Mouse (Mus musculus): Measurements from ENCODE around the gene Cdh13. TPM values are rescaled to one million over a fixed set of nuclear protein-coding genes. Genes with fewer than 3 reads are reported as not detected.
A peak's percentile ranks its signal among the peaks of the same experiment; 100 is the strongest.

Cdh13 gene
- total RNA-seq, 2 experiments from 2014 or later, result 68.9 to 69.9 TPM

DNA sequence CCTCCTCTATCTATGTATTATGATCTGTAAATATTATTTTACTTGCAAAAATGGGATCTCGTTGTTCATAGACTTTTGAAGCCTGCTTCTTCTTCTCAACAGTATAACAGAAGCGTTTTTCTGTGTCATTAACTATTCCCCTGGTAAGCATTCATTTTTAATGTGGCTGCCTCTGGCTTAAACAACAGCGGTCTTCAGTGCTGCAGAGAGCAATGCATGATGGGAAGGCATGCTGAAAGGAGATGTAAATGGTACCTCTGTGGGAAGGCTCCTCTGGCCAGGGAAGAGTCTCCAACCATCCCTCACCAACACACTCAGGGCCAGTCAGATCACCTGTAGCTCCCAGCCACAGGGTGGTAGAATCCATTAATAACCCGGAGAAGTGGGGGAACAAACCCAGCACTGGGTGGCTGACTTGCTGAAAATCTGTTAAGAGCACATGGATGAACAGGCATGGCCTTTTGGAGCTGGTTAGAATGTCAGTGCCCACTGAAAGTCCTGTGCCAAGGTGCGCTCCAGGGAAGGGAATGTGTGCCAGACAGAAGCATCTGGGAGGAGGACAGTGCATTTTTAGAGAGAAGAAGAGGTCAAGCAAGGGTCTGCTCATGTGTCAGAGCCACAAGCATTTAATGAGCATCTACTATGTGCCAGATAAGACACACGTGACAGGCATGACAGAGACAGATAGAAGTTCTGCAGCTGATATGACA lies 893.8 kb downstream of the Cdh13 start:
- DNase-seq (ENCODE audit: low spot score in 2 of 2), result no peak

DNA sequence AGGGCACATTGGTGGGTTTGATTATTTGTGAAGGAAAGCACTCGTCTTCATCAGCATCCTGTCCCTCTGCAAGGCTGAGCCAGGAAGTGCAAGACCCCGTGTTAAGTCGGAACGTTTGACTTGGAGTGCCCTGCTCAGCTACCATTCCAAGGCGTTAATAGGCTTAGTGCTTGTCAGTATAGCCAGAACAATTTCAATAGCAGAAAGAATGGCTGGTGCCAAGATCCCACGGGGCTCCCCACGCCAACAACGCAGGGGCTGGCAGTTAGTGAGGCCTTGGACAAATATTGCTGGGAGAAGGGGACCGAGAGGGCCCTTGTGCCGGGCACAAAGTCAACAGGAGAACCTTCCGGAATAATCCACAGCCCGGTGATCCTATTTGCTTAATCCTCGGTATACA lies 897.1 kb downstream of the Cdh13 start:
- no peak for DNase-seq (ENCODE audit: low spot score in 2 of 2)

DNA sequence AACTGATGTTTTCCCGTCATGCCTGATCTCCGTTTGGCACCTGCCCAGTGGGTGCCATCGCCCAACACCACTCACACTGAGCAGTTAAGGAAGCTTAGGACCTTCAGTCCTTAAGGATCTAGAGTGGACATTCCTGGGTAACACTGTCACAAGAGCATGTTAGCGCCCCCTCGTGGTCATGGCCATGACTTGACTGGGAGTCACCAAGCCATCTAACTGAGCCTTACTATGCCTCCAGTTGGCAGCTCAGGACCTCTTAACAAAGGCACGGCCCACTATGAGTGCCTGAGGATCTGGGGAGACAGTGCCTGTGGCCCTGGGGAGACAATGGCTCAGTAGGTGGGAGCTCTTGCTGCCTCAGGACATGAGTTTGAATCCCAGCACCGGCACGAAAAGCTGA lies 912.2 kb downstream of the Cdh13 start:
- peak in 1 of 2 experiments; percentile 43 for DNase-seq (ENCODE audit: low spot score in 2 of 2)

DNA sequence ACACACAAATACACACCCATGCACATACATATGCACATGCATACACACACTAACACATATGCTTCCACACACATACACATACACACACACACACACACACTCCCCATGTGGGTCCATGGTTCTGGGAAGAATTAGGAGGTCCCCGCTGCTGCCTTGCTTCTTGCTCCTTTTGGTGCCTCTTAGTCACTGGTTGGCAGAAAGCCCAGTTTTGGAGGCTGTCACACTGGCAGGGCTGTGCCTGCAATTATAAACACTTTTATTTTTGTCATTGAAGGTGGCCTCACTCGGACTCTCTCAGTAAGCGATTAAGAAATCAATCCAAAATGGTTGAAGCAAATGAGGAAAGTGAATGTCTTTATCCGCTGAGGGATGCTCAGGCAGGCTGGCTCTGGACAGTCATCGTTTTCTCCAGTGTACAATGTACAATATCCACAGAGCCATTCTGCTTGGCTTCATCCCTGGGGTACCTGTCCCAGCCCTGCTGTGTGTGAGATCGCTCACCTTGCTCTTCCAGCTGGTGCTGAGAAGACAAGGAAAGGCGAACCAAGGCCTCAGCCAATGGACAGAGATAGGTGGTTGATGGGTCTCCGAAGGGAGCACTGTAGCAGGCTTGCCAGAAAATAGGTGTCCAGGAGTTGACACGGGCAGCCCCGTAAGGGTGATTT lies 913.1 kb downstream of the Cdh13 start:
- DNase-seq (ENCODE audit: low spot score in 2 of 2), result peak; percentile 64 to 79

DNA sequence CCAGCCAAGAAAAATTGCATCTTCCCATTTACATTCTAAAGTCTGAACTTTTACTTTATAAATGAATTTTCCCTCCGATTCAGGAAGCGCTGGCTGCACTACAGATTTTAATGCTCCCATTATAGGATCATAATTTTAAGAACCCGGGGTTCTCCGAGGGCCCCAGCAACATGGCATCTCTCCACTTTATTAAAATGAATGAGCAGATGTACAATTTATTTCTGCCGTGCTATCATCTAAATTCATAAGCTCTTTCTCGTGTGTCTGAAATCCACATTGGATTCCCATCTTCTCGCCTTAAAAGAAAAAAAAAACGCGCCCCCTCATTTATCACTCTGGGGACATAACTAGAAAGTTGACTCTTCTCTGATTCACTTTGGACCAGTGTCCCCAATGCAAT lies 925.0 kb downstream of the Cdh13 start:
- no peak for DNase-seq (ENCODE audit: low spot score in 2 of 2)

DNA sequence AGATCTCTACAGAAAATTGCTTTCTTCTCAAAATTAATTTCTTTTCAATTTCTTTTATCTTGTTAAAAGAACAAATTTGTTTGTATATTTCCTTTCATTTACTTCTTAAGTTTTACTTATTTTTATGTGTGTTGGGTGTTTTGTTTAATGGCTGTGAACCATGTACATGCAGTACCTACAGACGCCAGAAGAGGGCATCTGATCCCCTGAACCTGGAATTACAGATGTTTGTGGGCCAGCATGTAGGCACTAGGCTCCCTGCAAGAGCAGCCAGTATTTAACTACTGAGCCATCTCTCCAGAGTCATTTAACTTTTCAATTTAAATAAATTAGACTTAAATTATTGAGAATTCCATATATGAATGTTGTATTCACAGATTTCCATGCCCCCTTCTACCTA lies 941.0 kb downstream of the Cdh13 start:
- peak; percentile 23 to 59 for DNase-seq (ENCODE audit: low spot score in 2 of 2)

DNA sequence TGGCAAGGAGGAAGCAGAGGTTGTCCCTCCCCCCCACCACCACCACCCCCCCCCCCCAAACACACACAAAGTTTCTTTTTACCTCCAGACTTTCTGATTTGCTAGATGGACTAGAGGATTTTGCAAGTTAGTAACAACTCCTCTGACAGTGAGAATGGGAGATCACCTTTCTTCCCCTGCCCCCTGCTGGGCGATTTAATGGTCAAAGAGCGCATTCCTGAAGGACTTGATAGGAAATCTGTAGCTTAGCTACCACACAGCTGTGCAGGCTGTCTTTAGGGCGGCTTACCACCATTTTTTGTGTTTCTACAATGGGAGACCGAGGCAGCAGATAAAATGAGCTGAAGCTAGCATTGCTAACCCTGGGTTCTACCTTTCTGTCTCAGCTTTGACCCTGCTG lies 961.6 kb downstream of the Cdh13 start:
- no peak for DNase-seq (ENCODE audit: low spot score in 2 of 2)

DNA sequence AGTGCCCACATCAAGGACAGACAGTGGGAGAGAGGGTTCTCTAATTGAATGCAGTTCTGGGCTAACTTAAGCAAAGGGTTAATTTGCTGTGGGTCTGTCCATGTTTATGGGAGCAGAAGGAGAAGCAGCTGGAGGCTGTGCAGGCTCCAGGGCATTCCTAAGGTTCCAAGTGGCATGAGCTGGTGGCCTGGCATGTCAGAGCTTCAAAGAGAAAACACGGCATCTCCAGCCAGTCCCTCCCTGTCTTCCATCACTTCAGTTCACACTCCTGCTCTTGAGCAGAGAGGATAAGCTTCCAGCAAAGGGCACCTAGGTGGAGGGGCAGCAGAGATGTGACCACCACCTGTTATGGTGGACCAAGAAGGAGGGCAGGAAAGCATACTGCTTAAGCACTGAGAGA lies 962.1 kb downstream of the Cdh13 start:
- no peak for DNase-seq (ENCODE audit: low spot score in 2 of 2)

DNA sequence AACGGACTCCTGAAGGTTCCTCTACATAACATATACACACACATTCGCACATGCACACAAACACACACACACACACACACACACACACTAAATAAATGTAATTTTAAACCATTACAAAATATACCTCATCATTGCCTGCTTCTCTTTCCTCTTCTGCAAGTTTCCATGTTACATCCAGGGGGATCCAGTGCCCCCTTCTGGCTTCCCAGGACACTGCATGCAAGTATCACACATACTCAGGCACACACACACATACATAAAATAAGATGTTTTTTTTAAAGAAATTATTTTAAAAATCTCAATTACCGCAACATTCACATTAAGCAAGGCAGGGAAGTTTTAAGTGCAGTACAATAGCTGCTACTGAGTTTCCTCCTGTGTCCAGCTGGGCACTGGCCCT lies 970.8 kb downstream of the Cdh13 start:
- no peak for DNase-seq (ENCODE audit: low spot score in 2 of 2)

DNA sequence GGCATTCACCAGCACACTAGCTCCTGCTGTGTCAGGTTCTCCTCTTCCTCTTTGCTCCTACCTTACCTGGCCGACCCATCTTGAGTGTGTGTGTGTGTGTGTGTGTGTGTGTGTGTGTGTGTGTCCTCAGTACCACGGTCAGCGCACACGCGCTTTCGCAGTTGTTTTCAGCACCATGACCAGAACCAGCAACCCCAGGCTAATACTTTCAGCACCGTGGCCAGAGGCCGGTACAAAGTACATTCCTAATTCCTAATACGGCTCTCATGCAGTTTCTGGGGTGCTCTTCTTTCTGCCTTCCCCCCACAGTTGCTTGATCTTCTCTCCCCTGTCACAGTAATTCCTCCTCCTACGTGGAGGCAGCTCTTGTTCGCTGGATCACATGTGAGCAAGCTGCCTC lies 975.1 kb downstream of the Cdh13 start:
- no peak for DNase-seq (ENCODE audit: low spot score in 2 of 2)

DNA sequence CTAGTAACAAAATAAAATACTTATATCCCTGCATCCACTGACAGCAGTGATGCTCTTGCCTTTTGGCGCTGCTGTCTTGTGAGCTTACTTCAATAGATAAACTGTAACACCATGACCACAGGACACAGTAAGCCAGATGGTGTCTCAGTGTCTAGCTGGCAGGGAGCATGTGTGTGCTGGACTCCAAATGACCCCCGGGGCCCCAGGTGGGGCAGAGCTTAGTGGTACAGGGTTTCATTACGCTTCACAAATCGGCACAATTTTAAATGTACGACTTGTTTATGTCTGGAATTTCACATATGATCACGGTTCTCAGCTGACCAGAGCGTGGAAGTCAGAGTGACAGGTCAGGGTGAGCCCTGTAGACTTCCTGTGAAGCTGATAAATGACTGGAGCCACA lies 980.2 kb downstream of the Cdh13 start:
- no peak for DNase-seq (ENCODE audit: low spot score in 2 of 2)

DNA sequence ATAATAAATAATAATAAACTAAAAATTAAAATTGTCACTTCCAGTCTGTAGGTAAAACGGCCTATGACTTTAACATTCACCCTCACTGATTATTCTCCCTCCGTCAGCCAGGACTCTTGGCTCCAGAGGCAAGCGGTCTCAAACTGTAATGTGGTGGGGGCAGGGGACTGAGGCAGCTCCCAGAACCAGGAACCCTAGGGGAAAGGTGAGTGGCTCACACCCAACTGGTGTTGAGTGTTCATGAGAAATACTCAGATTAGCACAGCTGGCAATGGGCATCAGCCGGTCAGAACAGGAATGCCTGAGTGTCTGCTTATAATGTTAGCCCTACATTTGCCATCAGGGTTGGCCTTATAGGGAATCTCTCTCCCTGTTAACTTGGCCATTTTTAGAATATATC lies 982.8 kb downstream of the Cdh13 start:
- no peak for DNase-seq (ENCODE audit: low spot score in 2 of 2)

DNA sequence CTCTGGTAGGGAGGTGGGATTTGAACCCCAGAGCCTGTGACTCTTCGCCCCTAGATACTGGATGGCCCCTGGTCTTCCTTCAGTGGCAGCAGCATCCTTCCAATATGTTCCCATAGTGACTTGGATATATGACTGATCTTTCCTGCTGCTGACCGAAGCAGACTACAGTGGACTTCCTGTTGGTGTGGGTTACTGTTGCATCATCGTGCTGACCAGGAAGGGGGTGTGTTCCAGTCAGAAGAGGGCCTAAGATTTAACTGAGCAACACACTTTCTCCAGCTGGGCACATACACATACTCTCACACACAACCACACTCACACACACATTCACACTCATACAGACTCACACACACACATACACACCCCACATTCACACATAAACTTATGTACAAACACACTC lies 986.0 kb downstream of the Cdh13 start:
- no peak for DNase-seq (ENCODE audit: low spot score in 2 of 2)

DNA sequence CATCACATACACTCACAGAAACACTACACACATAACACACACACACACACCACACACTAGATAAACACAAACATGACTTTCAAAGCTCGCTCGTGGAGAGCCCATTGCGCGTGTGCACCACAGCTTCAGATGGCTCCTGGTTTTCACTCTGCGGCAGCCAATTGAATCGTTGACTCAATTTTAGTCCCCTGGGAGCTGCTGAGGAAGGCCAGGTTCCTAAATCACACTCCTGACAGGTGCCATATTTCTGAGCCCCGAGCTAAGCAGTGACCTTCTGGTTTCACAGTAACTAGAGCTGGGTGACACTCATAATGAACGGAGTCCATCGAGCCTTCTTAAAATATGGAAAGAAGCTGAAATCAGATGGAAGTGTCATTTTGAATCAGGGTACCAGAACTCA lies 986.8 kb downstream of the Cdh13 start:
- no peak for DNase-seq (ENCODE audit: low spot score in 2 of 2)

DNA sequence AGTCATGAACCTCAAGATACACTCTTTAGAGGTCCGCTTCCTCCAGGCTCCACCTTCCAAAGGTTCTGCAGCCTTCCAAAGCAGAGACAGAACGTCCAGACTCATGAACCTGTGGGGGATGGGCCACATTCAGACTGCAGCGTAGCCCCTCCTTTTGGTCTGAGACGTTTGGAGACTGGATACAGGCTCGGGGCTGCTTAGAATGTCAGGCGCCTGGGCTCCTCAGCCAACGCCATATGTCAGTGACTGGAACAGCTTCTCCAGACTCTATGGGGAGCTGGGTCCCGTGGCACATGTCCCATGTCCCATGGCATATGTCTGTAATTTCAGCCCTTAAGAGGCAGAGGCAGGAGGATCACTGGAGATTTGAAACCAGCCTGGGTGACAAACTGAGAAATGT lies 989.4 kb downstream of the Cdh13 start:
- DNase-seq (ENCODE audit: low spot score in 2 of 2), result no peak

DNA sequence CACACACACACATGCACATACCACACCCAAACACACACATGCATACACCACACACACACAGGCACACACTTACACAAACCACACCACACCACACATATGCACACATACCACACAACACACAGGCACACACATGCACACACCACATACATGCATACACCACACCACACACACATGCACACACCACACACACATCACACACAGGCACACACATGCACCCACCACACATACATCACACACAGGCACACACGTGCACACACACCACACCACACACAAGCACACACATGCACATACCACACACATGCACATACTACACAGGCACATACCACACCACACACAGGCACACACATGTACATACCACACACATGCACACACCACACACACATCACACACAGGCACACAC lies 991.9 kb downstream of the Cdh13 start:
- no peak for DNase-seq (ENCODE audit: low spot score in 2 of 2)

DNA sequence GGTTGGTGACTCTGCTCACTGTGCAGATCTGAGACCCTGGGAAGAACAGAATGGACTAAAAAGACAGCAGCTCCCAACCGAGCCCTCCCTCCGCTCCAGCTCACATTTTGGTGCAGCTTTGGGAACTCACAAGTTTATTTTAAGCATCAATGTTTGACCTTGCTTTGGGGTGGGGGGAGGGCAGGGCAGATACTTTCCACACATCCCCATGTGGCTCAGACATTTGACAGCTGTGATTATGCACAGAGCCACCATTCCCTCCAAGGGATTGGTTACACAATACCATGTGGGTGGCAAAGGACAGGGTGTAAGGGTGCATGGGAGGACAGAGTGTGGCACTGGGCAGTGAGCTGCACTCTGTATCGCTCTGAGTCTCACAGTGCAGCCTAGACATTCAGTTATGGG lies 993.5 kb downstream of the Cdh13 start:
- no peak for DNase-seq (ENCODE audit: low spot score in 2 of 2)

DNA sequence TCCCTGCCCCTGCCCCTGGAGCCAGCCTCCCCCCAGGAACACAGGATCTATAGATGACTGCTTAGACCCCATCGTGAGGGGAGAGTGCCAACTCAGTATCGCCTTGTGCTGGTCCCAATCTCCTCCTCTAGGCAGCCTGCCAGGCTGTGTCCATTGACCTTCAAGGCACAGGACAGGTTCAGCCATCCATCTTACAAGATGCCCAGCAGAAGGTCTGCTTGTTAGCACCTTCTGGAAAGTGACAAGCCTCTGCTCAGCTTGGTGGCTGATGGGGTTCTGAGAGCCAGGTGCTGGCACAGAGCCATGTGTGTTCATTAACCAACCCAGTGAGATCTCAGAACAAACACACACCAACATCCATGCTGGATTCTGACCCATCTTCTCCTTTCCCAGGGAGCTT lies 998.2 kb downstream of the Cdh13 start:
- no peak for DNase-seq (ENCODE audit: low spot score in 2 of 2)

DNA sequence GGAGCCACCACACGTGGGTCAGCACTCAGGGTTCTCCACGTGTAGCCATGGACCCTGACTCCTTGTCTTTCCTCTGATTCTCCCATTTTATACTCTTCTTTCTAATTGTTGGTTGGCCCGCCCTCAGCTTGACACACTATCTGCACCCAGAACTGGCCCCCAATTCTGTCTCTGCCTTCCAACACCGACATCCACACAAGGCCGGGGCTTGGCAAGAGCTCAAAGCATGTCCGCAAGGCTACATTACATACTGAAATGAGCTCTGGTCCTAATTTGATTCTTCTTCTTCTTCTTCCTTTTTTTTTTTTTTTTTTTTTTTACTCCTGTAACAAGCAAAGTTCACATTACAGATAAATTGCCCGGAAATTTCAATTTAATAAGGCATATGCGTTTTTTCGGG lies 1001.0 kb downstream of the Cdh13 start:
- DNase-seq (ENCODE audit: low spot score in 2 of 2), result no peak

DNA sequence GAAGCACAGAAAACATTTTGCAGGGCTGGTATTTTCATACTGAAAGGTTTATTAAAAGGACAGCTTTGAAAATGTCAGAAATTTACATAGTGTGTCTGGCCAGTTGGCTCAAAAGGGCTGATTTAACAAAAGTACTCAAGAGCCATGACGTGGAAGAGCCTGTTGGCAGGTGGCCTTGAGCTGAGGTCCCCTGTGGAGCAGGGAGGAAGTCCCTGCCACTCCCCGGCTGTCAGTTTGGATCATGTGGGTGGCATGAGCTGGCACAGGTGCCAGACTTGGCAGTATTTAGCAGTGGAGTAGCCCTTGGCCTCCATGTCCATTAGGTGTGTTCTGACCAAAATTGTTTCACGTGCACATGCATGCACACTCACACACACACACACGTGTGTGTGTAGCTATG lies 1001.4 kb downstream of the Cdh13 start:
- no peak for DNase-seq (ENCODE audit: low spot score in 2 of 2)

DNA sequence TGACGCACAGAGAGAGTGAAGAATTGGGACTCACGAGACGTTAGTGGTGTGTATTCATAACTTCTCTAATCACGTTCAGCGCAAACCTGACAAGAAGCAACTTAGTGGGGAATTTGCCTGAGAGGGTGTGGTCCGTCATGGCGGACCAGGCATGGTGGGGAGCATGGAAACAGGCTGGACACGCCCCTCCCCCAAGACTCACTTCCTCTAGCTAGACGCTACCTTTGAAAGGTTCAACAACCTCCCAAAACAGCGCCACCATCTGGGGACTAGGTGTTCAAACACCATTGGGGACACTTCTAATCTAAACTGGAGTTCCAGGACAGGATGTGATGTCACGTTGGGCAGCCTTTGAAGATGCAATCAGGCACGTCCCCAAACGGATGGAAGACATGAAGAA lies 1011.9 kb downstream of the Cdh13 start:
- DNase-seq (ENCODE audit: low spot score in 2 of 2), result no peak

DNA sequence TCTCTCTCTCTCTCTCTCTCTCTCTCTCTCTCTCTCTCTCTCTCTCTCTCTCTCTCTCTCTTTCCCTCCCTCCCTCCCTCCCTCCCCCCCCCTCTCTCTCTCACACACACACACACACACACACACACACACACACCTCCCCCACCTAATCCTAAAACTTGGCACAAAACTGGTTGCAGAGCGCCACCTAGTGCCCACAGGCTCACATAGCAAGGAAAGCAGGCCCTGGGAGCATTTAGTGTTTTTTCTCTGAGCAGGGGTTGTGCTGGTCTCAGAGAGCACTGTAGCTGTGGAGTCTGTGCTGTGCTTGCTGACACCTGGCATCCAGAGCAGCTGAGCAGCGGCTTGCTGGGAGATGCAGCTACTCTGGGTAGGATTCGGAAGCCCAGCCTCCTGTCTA lies 1014.2 kb downstream of the Cdh13 start:
- peak; percentile 44 to 47 for DNase-seq (ENCODE audit: low spot score in 2 of 2)

DNA sequence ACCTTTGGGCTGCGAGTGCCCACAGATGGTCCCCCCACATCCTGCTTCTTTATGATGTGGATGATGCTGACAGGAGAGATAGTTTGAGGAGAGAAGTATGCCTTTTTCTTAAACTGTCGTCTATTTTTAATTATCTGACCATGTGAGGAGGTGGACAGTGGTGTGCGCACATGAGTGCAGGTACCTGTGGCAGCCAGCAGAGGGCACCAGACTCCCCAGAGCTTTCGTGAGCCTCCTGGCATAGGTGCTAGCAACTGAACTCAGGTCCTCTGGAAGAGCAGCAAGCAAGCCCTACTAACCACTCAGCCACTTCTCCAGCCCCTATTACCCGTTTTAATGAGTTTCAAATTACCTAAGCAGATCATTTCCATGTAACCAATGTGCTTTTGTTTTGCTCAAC lies 1016.8 kb downstream of the Cdh13 start:
- DNase-seq (ENCODE audit: low spot score in 2 of 2), result no peak

All from left cerebral cortex, adult 18-20 months (tissue).